Mouse (Mus musculus) MN1 (cell line): ENCODE data around the gene Il23a.
"Not testable (repeated sequence)": the region's sequence is repeated elsewhere in the genome, so short reads cannot be mapped to it uniquely, and the experiment has no call there.

Source experiments
- DNase-seq: peaks from one replicate; pipeline ENCODE4 v3.0.0-alpha.2; 2016; ENCODE audit warnings: low spot score

The Il23a gene

DNA sequence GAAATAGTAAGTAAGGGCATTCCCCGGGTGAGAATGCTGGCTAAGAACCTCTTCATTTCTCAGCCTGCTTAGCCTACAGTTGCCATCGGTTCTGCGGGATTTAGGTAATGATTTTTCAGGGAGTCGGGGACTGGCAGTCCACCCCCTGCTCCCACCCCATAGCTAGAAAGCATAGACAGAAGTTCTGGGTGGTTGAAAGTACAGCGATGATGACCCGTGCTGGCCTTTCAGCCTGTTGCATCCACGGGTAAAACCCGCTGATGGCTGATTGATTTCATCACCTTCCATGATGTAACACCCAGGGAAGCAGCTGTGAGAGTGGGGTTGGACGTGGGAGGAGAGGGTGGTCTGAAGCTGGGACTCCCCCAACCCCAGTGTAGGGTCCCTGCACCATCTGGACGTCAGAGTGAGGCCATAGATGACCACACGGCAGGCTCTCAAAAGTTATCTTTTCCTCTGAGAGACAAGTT, at the start of gene Il23a:
Il23a (minus strand) TSS at position 51 of the 470 bp plus-strand sequence.
- peak; percentile 65 for DNase-seq

DNA sequence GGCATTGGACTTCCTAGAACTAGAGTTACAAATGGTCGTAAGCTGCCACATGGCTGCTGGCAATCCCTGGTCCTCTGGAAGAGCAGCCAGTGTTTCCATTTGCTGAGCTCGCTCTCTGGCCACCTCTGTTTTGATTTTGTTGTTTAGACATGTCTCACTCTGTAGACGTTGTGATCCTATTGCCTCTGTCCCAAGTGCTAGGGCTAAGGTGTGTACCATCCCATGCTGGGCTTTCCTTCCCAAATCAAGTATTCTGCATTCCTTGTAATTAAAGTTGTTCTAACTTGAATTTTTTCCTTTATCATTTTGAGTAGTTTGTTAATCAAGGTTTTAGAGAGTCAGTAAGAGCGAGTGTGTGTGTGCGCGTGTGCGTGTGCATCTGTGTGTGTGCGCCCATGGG, 49.0 kb upstream of the Il23a start:
- no peak for DNase-seq

GRCm38 (mm10) chr10:128344568-128345275, 46.2 kb upstream of the Il23a start:
- DNase-seq, result peak; percentile 89

GRCm38 (mm10) chr10:128343436-128343835, 44.9 kb upstream of the Il23a start:
- DNase-seq, result no peak

- DNase-seq, result peak; percentile 51
Observed at GRCm38 (mm10) chr10:128340257-128340656, 41.7 kb upstream of the Il23a start.

- peak; percentile 42 for DNase-seq
Observed at GRCm38 (mm10) chr10:128338948-128339347, 40.4 kb upstream of the Il23a start.

GRCm38 (mm10) chr10:128338415-128338814, 39.9 kb upstream of the Il23a start:
- DNase-seq, result peak; percentile 49

DNA sequence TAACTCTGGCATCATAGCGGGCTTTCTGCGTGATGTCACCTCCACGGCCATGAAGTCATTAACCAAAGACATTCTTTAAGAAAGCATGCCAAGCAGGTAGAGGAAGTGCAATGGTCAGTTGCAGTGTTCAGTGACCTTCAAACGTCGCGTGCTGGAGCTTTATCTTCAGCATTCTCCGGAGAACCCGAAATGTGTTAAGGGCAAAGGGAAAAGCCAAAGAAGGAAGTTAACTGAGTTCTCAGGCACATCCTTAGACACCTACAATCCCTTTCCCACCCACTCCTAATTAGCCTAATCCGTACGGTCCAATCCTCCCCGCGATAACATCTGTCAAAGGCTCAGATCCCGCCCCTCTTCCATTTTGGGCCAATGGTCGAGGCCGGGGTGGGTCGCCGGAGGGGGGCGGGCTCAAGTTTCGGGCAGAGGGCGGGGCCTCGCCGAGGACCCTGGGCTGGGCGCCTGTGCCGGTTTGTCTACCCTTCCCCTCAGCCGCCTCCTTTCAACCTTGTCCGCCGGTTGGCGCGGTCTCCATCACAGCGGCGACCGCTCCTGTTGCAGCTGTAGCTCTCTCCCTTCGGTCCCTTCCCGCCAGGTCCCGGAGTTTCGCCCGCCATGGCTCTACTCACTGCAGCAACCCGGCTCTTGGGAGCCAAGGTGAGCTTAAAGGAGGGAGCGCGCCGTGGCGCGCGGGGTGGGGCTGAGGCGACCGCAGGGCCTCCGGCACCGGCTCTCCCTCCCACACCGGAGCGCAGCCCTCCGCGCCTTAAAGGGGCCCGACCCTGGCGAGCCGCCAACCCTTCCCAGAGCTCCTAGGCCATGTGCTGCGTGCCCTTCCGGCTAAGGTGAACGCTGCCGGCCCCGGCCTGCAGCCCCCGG, 39.0 kb upstream of the Il23a start, which contains the start of gene Cs:
Cs (plus strand) TSS at position 429 of the 876 bp plus-strand sequence.
- peak; percentile 100 for DNase-seq

DNA sequence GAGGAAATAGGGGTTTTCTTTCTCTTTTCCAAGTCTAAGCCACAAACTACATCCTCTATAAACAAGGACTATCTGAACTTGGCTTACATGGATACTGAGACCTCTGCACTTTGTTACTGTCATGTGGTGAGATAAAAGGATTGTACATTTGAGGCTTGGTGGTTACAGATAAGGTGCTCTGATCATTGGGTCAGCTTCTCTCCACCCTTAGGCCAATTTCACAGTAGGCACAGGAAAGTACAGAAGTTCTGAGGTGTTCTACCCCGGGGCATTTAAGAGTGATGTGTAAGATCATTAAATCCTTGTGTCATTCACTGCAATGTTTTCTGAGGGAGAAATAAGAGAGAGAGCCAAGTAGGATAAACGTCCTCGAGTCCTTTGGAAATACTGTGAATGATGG, 38.0 kb upstream of the Il23a start:
- no peak for DNase-seq

- no peak for DNase-seq
Observed at GRCm38 (mm10) chr10:128336195-128336594, 37.6 kb upstream of the Il23a start.

DNA sequence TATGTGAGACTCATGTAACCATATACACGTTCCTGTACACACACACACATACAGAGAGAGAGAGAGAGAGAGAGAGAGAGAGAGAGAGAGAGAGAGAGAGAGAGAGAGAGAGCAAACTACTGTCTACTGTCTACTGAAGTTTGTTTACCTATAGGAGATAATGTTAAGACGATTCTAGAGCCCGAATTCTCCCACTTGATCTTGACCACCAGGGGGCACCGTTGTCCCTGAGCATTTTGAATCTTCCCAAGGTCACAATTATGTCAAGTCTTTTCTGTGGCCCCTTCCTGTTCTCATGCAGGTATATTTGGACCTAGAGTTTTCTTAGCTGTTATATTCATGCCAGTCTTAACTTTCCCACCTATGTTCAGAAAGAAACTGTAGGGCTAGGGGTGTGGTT, 37.0 kb upstream of the Il23a start:
- DNase-seq, result peak; percentile 92

DNA sequence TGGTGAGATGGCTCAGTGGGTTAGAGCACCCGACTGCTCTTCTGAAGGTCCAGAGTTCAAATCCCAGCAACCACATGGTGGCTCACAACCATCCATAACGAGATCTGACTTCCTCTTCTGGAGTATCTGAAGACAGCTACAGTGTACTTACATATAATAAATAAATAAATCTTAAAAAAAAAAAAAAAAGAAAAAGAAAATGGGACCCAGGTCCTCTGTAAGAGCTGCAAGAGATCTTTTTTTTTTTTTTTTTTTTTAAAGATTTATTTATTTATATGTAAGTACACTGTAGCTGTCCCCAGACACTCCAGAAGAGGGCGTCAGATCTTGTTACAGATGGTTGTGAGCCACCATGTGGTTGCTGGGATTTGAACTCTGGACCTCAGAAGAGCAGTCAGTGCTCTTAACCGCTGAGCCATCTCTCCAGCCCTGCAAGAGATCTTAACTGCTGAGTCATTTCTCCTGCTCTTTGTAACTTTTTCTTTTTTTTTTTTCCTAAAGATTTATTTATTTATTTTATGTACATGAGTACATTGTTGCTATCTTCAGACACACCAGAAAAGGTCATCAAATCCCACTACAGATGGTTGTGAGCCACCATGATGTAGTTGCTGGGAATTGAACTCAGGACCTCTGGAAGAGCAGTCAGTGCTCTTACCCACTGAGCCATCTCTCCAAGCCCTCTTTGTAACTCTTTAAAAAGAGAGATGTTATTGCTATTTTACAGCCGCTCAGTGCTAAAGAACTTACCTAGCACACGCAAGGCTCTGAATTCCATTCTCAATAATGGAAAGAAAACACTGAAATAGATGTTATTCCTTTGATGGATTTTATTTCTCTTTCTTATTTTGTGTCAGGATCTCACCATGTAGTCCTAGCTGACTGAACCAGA, 34.1 kb upstream of the Il23a start:
- DNase-seq, result not testable (repeated sequence)

DNA sequence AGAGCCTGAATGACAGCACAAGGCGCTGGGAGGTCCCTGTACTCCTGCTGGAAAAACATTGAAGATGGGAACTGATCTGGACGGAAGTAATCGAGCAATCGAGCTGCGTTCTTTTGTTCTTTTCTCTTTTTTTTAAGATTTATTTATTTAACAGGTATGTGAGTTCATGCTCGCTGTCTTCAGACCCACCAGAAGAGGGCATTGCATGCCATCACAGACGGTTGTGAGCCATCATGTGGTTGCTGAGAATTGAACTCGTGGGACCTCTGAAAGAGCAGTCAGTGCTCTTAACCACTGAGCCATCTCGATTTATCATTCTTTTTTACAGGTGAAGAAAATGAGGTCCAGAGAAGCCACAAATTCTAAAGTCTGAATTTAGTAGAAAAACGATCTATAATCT, 29.1 kb upstream of the Il23a start:
- no peak for DNase-seq

DNA sequence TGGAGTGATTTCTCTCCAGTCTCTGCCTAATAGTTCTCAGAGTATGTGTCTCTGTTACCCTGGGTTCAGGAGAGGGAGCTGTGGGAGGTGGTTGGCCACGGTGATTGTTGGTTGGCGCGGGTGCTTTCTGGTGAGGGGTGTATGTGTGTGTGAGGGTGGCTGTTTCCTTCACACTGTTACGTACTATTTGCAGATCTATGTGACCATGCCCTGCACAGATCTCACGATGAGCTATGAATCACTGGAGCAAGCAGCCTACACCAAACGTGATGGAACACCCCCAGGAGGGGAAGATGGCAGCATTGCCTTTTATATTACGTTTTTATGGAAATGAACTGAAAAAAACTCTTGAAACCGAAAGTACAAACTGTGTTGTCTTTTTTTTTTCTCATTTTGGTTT, 28.3 kb upstream of the Il23a start:
- DNase-seq, result no peak

GRCm38 (mm10) chr10:128323516-128323915, 25.0 kb upstream of the Il23a start:
- DNase-seq, result no peak

GRCm38 (mm10) chr10:128322141-128323108, 23.9 kb upstream of the Il23a start, which contains the start of gene Cnpy2:
Gene Cnpy2, plus strand, starts transcription at chr10:128322459.
- peak; percentile 95 for DNase-seq

DNA sequence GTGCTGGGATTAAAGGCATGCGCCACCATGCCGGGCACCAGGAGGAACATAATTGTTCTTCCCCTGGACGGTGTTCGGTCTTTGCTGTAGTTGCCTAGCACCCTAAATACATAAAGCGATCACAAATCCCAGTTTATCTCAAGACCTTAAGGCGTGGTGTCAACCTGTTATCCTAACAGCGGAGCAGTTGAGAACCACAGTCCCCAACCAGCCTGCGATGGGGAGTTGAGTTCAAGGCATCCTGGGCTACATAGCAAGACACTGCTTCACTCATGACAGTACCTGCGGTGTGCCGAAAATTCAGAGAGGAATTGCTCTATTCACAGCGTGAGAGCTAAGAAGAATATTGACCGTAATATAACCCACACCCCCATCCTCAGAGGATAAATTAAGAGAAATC, 23.1 kb upstream of the Il23a start:
- no peak for DNase-seq

DNA sequence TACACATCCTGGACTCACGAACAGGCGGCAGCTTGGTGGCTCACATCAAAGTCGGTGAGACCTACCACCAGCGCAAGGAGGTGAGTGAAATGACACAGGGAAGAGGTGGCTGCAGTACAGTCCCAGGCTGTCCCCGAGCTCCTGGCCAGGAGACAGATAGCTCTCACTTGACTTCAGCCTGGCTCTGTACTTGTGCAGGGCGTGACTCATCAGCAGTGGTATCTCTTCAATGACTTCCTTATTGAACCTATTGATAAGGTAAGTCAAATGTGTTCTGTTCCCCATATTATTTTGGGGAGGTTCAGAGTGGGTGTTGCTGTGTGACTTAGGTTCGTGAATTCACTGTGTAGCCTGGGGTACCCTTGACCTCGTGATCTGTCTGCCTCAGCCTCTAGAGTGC, 17.0 kb upstream of the Il23a start:
- DNase-seq, result no peak

DNA sequence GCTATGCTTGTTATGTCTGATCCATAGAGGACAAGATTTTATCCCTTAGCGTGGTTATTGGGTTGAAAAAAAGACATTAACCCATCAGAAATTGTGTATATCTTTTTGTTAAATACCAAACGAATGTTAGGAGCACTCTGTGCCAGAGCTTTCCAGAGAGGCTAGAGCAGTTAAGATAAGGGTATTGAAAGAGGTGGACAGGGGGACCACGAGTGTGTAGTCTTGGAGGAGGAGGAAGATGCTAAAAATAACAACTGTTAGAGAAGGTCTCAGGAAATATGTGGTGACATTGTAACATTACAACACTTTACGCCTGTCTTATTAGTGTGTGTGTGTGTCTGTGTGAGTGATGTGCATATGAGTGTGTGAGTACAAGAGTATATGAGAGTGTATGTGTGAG, 12.3 kb upstream of the Il23a start:
- no peak for DNase-seq

- DNase-seq, result peak; percentile 99
Observed at GRCm38 (mm10) chr10:128310177-128310576, 11.6 kb upstream of the Il23a start.

GRCm38 (mm10) chr10:128309654-128310053, 11.1 kb upstream of the Il23a start:
- no peak for DNase-seq
